Mouse (Mus musculus) intestine, embryonic 15.5 days (tissue): ENCODE measurements around the gene Cxcr5. TPM values are rescaled to one million over a fixed set of nuclear protein-coding genes. Genes with fewer than 3 reads are reported as not detected.

Source experiments
- ATAC-seq: fragments of 200-750 bp; cut with Nextera tagmentation; 2 replicates; pipeline ENCODE4 v1.8.0; 2017; ENCODE audit warnings: moderate TSS enrichment, moderate library complexity
- H3K27ac ChIP-seq: fragments of 300-500 bp; sonication (generic); 2 replicates; pipeline ENCODE4 v1.5.1; 2015; ENCODE audit warnings: mild to moderate bottlenecking, inconsistent platforms
- H3K27me3 ChIP-seq: fragments of 300-500 bp; sonication (generic); replicated peaks from 2 replicates; pipeline ENCODE4 v1.6.1; 2015; ENCODE audit warnings: inconsistent platforms
- H3K36me3 ChIP-seq: fragments of 300-500 bp; sonication (generic); 2 replicates; pipeline ENCODE4 v1.6.1; 2015; ENCODE audit warnings: inconsistent platforms
- H3K4me1 ChIP-seq: fragments of 300-500 bp; sonication (generic); replicated peaks from 2 replicates; pipeline ENCODE4 v1.6.1; 2015; ENCODE audit warnings: inconsistent platforms
- H3K4me2 ChIP-seq: fragments of 300-500 bp; sonication (generic); replicated peaks from 2 replicates; pipeline ENCODE4 v1.6.1; 2015; ENCODE audit warnings: mild to moderate bottlenecking, inconsistent platforms
- H3K4me3 ChIP-seq: fragments of 300-500 bp; sonication (generic); replicated peaks from 2 replicates; pipeline ENCODE4 v1.5.1; 2015; ENCODE audit warnings: inconsistent platforms
- H3K9ac ChIP-seq: fragments of 300-500 bp; sonication (generic); 2 replicates; pipeline ENCODE4 v1.6.1; 2015; ENCODE audit warnings: inconsistent platforms
- H3K9me3 ChIP-seq: fragments of 300-500 bp; sonication (generic); 2 replicates; pipeline ENCODE4 v1.6.1; 2016; ENCODE audit warnings: inconsistent platforms
- WGBS: fragments of 180-500 bp; shearing (Covaris S2); methylation state at CpG from one replicate; pipeline ENCODE4 v1.1.7; 2015; 5-methylcytosine and 5-hydroxymethylcytosine counted together
- polyA plus RNA-seq: library from polyadenylated mRNA; unstranded; fragments of >200 nt; fragmentation: Nextera tagmentation; extraction: Ambion mirVana; gene quantifications from 2 replicates; pipeline ENCODE4 v1.2.1, GENCODE M21; 2015

The Cxcr5 gene
- polyA plus RNA-seq, 1 experiment from 2014 or later: 1.3 TPM

GRCm38 (mm10) chr9:44551138-44551537 lies 10.5 kb downstream of the Cxcr5 start:
- H3K4me2 ChIP-seq: no peak overlapping the region
- ATAC-seq: no peak
- no peaks in the 10 kb centered on the region for H3K4me1 ChIP-seq
- no peaks in the 10 kb centered on the region for H3K27me3 ChIP-seq
- WGBS: 77% methylated on average over 10 of the region's 10 CpGs
- no peaks in the 10 kb centered on the region for H3K36me3 ChIP-seq
- H3K27ac ChIP-seq: no peak overlapping the region
- no peaks in the 10 kb centered on the region for H3K9me3 ChIP-seq
- H3K4me3 ChIP-seq: no peak overlapping the region
- H3K9ac ChIP-seq: no peak overlapping the region

GRCm38 (mm10) chr9:44548412-44549152 lies 13.1 kb downstream of the Cxcr5 start:
- no peak overlapping the region for H3K4me3 ChIP-seq
- H3K9ac ChIP-seq: no peak overlapping the region
- no peak for ATAC-seq
- 91% methylated on average over 8 of the region's 8 CpGs for WGBS
- H3K27ac ChIP-seq: no peak overlapping the region
- no peaks in the 10 kb centered on the region for H3K9me3 ChIP-seq
- H3K27me3 ChIP-seq: no peaks in the 10 kb centered on the region
- H3K4me2 ChIP-seq: no peak overlapping the region
- H3K4me1 ChIP-seq: no peaks in the 10 kb centered on the region
- no peaks in the 10 kb centered on the region for H3K36me3 ChIP-seq

- Histone ChIP-seq H3K9me3 (no peaks in the 10 kb centered on the region), H3K27ac (no peak overlapping the region), H3K4me3 (no peak overlapping the region), H3K27me3 (no peaks in the 10 kb centered on the region), H3K36me3 (no peaks in the 10 kb centered on the region), H3K4me2 (no peak overlapping the region), H3K4me1 (no peaks in the 10 kb centered on the region), H3K9ac (no peak overlapping the region)
- no peak for ATAC-seq
- 71% methylated on average over 3 of the region's 3 CpGs for whole genome bisulfite sequencing
These were observed 16.7 kb downstream of the Cxcr5 start for GRCm38 (mm10) chr9:44544986-44545385.

- H3K27ac ChIP-seq: no peak overlapping the region
These were observed 19.3 kb downstream of the Cxcr5 start for GRCm38 (mm10) chr9:44542364-44542763.

GRCm38 (mm10) chr9:44540676-44541075 lies 21.0 kb downstream of the Cxcr5 start:
- no peak overlapping the region for H3K9ac ChIP-seq
- H3K4me3 ChIP-seq: no peak overlapping the region
- no peaks in the 10 kb centered on the region for H3K27me3 ChIP-seq
- H3K4me1 ChIP-seq: no peaks in the 10 kb centered on the region
- no peaks in the 10 kb centered on the region for H3K9me3 ChIP-seq
- H3K36me3 ChIP-seq: no peaks in the 10 kb centered on the region
- WGBS: 78% methylated on average over 3 of the region's 3 CpGs
- no peak overlapping the region for H3K4me2 ChIP-seq
- H3K27ac ChIP-seq: no peak overlapping the region
- no peak for ATAC-seq

More at GRCm38 (mm10) chr9:44542364-44542763, 19.3 kb downstream of the Cxcr5 start:
- no peaks in the 10 kb centered on the region for H3K4me1 ChIP-seq
- no peak overlapping the region for H3K4me2 ChIP-seq
- H3K4me3 ChIP-seq: no peak overlapping the region
- no peaks in the 10 kb centered on the region for H3K27me3 ChIP-seq
- H3K36me3 ChIP-seq: no peaks in the 10 kb centered on the region
- 74% methylated on average over 4 of the region's 4 CpGs for WGBS
- H3K9ac ChIP-seq: no peak overlapping the region
- no peak for ATAC-seq
- no peaks in the 10 kb centered on the region for H3K9me3 ChIP-seq

GRCm38 (mm10) chr9:44539816-44540421 lies 21.8 kb downstream of the Cxcr5 start:
- Histone ChIP-seq H3K4me3 (no peak overlapping the region), H3K9ac (no peak overlapping the region), H3K36me3 (no peaks in the 10 kb centered on the region), H3K27me3 (no peaks in the 10 kb centered on the region), H3K27ac (no peak overlapping the region), H3K9me3 (no peaks in the 10 kb centered on the region), H3K4me2 (no peak overlapping the region), H3K4me1 (no peaks in the 10 kb centered on the region)
- 83% methylated on average over 2 of the region's 2 CpGs for WGBS
- ATAC-seq: no peak

- WGBS: 64% methylated on average over 19 of the region's 19 CpGs
- no peak overlapping the region for H3K4me3 ChIP-seq
- H3K27me3 ChIP-seq: no peaks in the 10 kb centered on the region
- H3K9me3 ChIP-seq: no peaks in the 10 kb centered on the region
- no peaks in the 10 kb centered on the region for H3K4me1 ChIP-seq
- H3K9ac ChIP-seq: no peak overlapping the region
- H3K4me2 ChIP-seq: no peak overlapping the region
- no peak for ATAC-seq
- H3K36me3 ChIP-seq: no peaks in the 10 kb centered on the region
- no peak overlapping the region for H3K27ac ChIP-seq
These were observed 23.9 kb downstream of the Cxcr5 start for GRCm38 (mm10) chr9:44537625-44538301.

GRCm38 (mm10) chr9:44532991-44533580 lies 28.6 kb downstream of the Cxcr5 start:
- H3K4me3 ChIP-seq: no peak overlapping the region
- H3K27ac ChIP-seq: no peak overlapping the region
- no peaks in the 10 kb centered on the region for H3K4me1 ChIP-seq
- WGBS: 77% methylated on average over 6 of the region's 6 CpGs
- H3K4me2 ChIP-seq: no peak overlapping the region
- H3K36me3 ChIP-seq: no peaks in the 10 kb centered on the region
- no peak overlapping the region for H3K9ac ChIP-seq
- no peaks in the 10 kb centered on the region for H3K27me3 ChIP-seq
- H3K9me3 ChIP-seq: no peaks in the 10 kb centered on the region
- ATAC-seq: no peak

- ATAC-seq: no peak
- no peaks in the 10 kb centered on the region for H3K36me3 ChIP-seq
- H3K9me3 ChIP-seq: no peaks in the 10 kb centered on the region
- H3K4me3 ChIP-seq: no peak overlapping the region
- 65% methylated on average over 8 of the region's 8 CpGs for WGBS
- H3K4me1 ChIP-seq: no peaks in the 10 kb centered on the region
- H3K4me2 ChIP-seq: no peak overlapping the region
- no peaks in the 10 kb centered on the region for H3K27me3 ChIP-seq
- H3K9ac ChIP-seq: no peak overlapping the region
- H3K27ac ChIP-seq: no peak overlapping the region
These were observed 33.3 kb downstream of the Cxcr5 start for GRCm38 (mm10) chr9:44528340-44528739.

GRCm38 (mm10) chr9:44526337-44527112 lies 35.2 kb downstream of the Cxcr5 start:
- H3K9me3 ChIP-seq: no peaks in the 10 kb centered on the region

GRCm38 (mm10) chr9:44525589-44525988 lies 36.1 kb downstream of the Cxcr5 start:
- H3K4me1 ChIP-seq: no peaks in the 10 kb centered on the region
- H3K4me3 ChIP-seq: no peak overlapping the region
- WGBS: 89% methylated on average over 8 of the region's 8 CpGs
- no peak for ATAC-seq
- no peaks in the 10 kb centered on the region for H3K36me3 ChIP-seq
- no peak overlapping the region for H3K9ac ChIP-seq
- no peaks in the 10 kb centered on the region for H3K27me3 ChIP-seq
- H3K9me3 ChIP-seq: no peaks in the 10 kb centered on the region
- no peak overlapping the region for H3K4me2 ChIP-seq
- no peak overlapping the region for H3K27ac ChIP-seq

More at GRCm38 (mm10) chr9:44526337-44527112, 35.2 kb downstream of the Cxcr5 start:
- H3K4me1 ChIP-seq: no peaks in the 10 kb centered on the region
- no peak overlapping the region for H3K9ac ChIP-seq
- H3K4me2 ChIP-seq: no peak overlapping the region
- 60% methylated on average over 9 of the region's 9 CpGs for WGBS
- no peaks in the 10 kb centered on the region for H3K36me3 ChIP-seq
- H3K27ac ChIP-seq: no peak overlapping the region
- H3K27me3 ChIP-seq: no peaks in the 10 kb centered on the region
- H3K4me3 ChIP-seq: no peak overlapping the region
- no peak for ATAC-seq

- no peaks in the 10 kb centered on the region for H3K4me1 ChIP-seq
- H3K4me2 ChIP-seq: no peak overlapping the region
- 81% methylated on average over 3 of the region's 3 CpGs for WGBS
These were observed 36.7 kb downstream of the Cxcr5 start for GRCm38 (mm10) chr9:44525001-44525400.

More at GRCm38 (mm10) chr9:44525001-44525400, 36.7 kb downstream of the Cxcr5 start:
- H3K4me3 ChIP-seq: no peak overlapping the region
- no peaks in the 10 kb centered on the region for H3K27me3 ChIP-seq
- no peak overlapping the region for H3K27ac ChIP-seq
- no peak overlapping the region for H3K9ac ChIP-seq
- no peaks in the 10 kb centered on the region for H3K9me3 ChIP-seq
- H3K36me3 ChIP-seq: no peaks in the 10 kb centered on the region
- ATAC-seq: no peak
